Mouse (Mus musculus): Measurements from ENCODE around the gene Map1a. TPM values are rescaled to one million over a fixed set of nuclear protein-coding genes. Genes with fewer than 3 reads are reported as not detected.

The Map1a gene
- polyA plus RNA-seq, 1 experiment: 1.1 TPM

GRCm38 (mm10) chr2:121358381-121358780 lies 69.0 kb downstream of the Map1a start:
- peak; percentile 31 for DNase-seq
- 4% methylated on average over 16 of the region's 16 CpGs for WGBS
- no peak overlapping the region for H3K27ac ChIP-seq (ENCODE audit: control insufficient read depth, insufficient read depth, low read length)
- no peak overlapping the region for H3K4me3 ChIP-seq (ENCODE audit: control insufficient read depth, insufficient read depth, low read length)
- H3K4me1 ChIP-seq (replicated peaks; ENCODE audit: control insufficient read depth, insufficient read depth, low read length): peaks cover 8% of the 10 kb centered on the region; the same call in 1 of the 2 replicates
- no peak for TF ChIP-seq POLR2A (IDR thresholded peaks at IDR 0.05; ENCODE audit: control insufficient read depth, extremely low read depth, insufficient read depth, low read length, poor library complexity)
- peaks cover 5% of the 10 kb centered on the region; the same call in 1 of the 2 replicates for H3K27me3 ChIP-seq (ENCODE audit: control insufficient read depth, insufficient read depth, low read length)
- H3K36me3 ChIP-seq (ENCODE audit: control insufficient read depth, insufficient read depth, low read length): no peaks in the 10 kb centered on the region

- TF ChIP-seq CTCF (IDR thresholded peaks at IDR 0.05; ENCODE audit: borderline replicate concordance, control insufficient read depth, extremely low read depth, insufficient read depth, low read length, poor library complexity) (no peak), POLR2A (IDR thresholded peaks at IDR 0.05; ENCODE audit: control insufficient read depth, extremely low read depth, insufficient read depth, low read length, poor library complexity) (no peak)
- Histone ChIP-seq H3K27me3 (ENCODE audit: control insufficient read depth, insufficient read depth, low read length) (peaks cover 5% of the 10 kb centered on the region; the same call in 1 of the 2 replicates), H3K4me1 (replicated peaks; ENCODE audit: control insufficient read depth, insufficient read depth, low read length) (peaks cover 8% of the 10 kb centered on the region; the same call in 1 of the 2 replicates), H3K36me3 (ENCODE audit: control insufficient read depth, insufficient read depth, low read length) (no peaks in the 10 kb centered on the region), H3K27ac (ENCODE audit: control insufficient read depth, insufficient read depth, low read length) (no peak overlapping the region), H3K4me3 (ENCODE audit: control insufficient read depth, insufficient read depth, low read length) (no peak overlapping the region)
- 62% methylated on average over 4 of the region's 4 CpGs for whole genome bisulfite sequencing
- no peak for DNase-seq
Observed at GRCm38 (mm10) chr2:121359461-121359860, 70.1 kb downstream of the Map1a start.

Other genes starting within 250 kb of the Map1a start
- gene Tgm5, start 203.8 kb upstream of the Map1a start, polyA plus RNA-seq (2012; rRNA removed): 0.41 and 0.49 TPM in 2 replicates
- gene Tgm7, start 179.8 kb upstream of the Map1a start, polyA plus RNA-seq (2012; rRNA removed): 0.34 and 0.38 TPM in 2 replicates
- gene Adal, start 149.2 kb upstream of the Map1a start, polyA plus RNA-seq (2012; rRNA removed): 6.9 and 7.0 TPM in 2 replicates
- gene Lcmt2, start 148.9 kb upstream of the Map1a start, polyA plus RNA-seq (2012; rRNA removed): 13.3 and 14.9 TPM in 2 replicates
- 113 and 114 TPM in 2 replicates for gene Tubgcp4, start 118.9 kb upstream of the Map1a start, polyA plus RNA-seq (2012; rRNA removed)
- 7.5 and 8.7 TPM in 2 replicates for gene Zscan29, start 118.5 kb upstream of the Map1a start, polyA plus RNA-seq (2012; rRNA removed)
- 38.9 and 39.5 TPM in 2 replicates for gene Trp53bp1, start 18.2 kb upstream of the Map1a start, polyA plus RNA-seq (2012; rRNA removed)
- 21.8 and 23.9 TPM in 2 replicates for gene Ppip5k1, start 65.8 kb downstream of the Map1a start, polyA plus RNA-seq (2012; rRNA removed)
- 40.6 and 48.0 TPM in 2 replicates for gene Ckmt1, start 68.1 kb downstream of the Map1a start, polyA plus RNA-seq (2012; rRNA removed)
- 0.47 TPM in 2 replicates for gene Strc, start 97.6 kb downstream of the Map1a start, polyA plus RNA-seq (2012; rRNA removed)
- 550 and 817 TPM in 2 replicates for gene Pdia3, start 124.2 kb downstream of the Map1a start, polyA plus RNA-seq (2012; rRNA removed)
- 2.1 and 2.6 TPM in 2 replicates for gene Catsper2, start 124.2 kb downstream of the Map1a start, polyA plus RNA-seq (2012; rRNA removed)
- gene Ell3, start 154.7 kb downstream of the Map1a start, polyA plus RNA-seq (2012; rRNA removed): 0.92 and 1.0 TPM in 2 replicates
- gene Serf2, start 159.6 kb downstream of the Map1a start, polyA plus RNA-seq (2012; rRNA removed): 370 and 498 TPM in 2 replicates
- gene Hypk, start 163.7 kb downstream of the Map1a start, polyA plus RNA-seq (2012; rRNA removed): 7.7 and 8.9 TPM in 2 replicates
- gene Serinc4, start 167.2 kb downstream of the Map1a start, polyA plus RNA-seq (2012; rRNA removed): 0.70 and 0.89 TPM in 2 replicates
- gene Mfap1b, start 184.5 kb downstream of the Map1a start, polyA plus RNA-seq (2012; rRNA removed): 5.0 and 5.1 TPM in 2 replicates
- 3.8 and 4.7 TPM in 2 replicates for gene Mfap1a, start 217.1 kb downstream of the Map1a start, polyA plus RNA-seq (2012; rRNA removed)
- 15.5 and 19.1 TPM in 2 replicates for gene Wdr76, start 217.1 kb downstream of the Map1a start, polyA plus RNA-seq (2012; rRNA removed)

All from thymus, adult 2 months (tissue).